Mouse (Mus musculus) ES-Bruce4 (cell line): Measurements from ENCODE around the gene Sema5a. TPM values are rescaled to one million over a fixed set of nuclear protein-coding genes. Genes with fewer than 3 reads are reported as not detected.

Source experiments
- H3K27ac ChIP-seq: 2 replicates; pipeline ENCODE4 v1.5.1; 2012; ENCODE audit warnings: low read length, inconsistent platforms; ENCODE audit not compliant: insufficient read depth
- H3K27me3 ChIP-seq: 2 replicates; pipeline ENCODE4 v1.6.1; 2012; ENCODE audit warnings: mild to moderate bottlenecking, low read length, inconsistent platforms; ENCODE audit not compliant: control insufficient read depth, poor library complexity, insufficient read depth, severe bottlenecking
- H3K36me3 ChIP-seq: 2 replicates; pipeline ENCODE4 v1.6.1; 2012; ENCODE audit warnings: inconsistent platforms, mild to moderate bottlenecking, low read length, moderate library complexity; ENCODE audit not compliant: control insufficient read depth, poor library complexity, insufficient read depth, severe bottlenecking
- H3K4me1 ChIP-seq: one replicate; pipeline ENCODE4 v1.8.1; 2011; ENCODE audit warnings: low read length; ENCODE audit not compliant: control insufficient read depth, insufficient read depth
- H3K4me3 ChIP-seq: 2 replicates; pipeline ENCODE4 v1.5.1; 2011; ENCODE audit warnings: low read depth, mild to moderate bottlenecking, low read length
- H3K9ac ChIP-seq: 2 replicates; pipeline ENCODE4 v1.6.1; 2012; ENCODE audit warnings: low read depth, mild to moderate bottlenecking, inconsistent platforms; ENCODE audit not compliant: poor library complexity, severe bottlenecking
- H3K9me3 ChIP-seq: replicated peaks from 2 replicates; pipeline ENCODE4 v1.6.1; 2012; ENCODE audit warnings: mild to moderate bottlenecking, low read length, inconsistent platforms; ENCODE audit not compliant: control insufficient read depth, poor library complexity, insufficient read depth, severe bottlenecking
- CTCF ChIP-seq: IDR thresholded peaks from one replicate; pipeline ENCODE4 v1.8.1; 2011; ENCODE audit warnings: low read depth, low read length
- EP300 ChIP-seq: IDR thresholded peaks from 2 replicates; pipeline ENCODE4 v1.6.1; 2011; ENCODE audit warnings: low read depth, low read length; ENCODE audit not compliant: insufficient read depth
- POLR2A ChIP-seq: IDR thresholded peaks from one replicate; pipeline ENCODE4 v1.8.1; 2011; ENCODE audit warnings: low read length; ENCODE audit not compliant: insufficient read depth
- polyA plus RNA-seq: library from polyadenylated mRNA; stranded (reverse); fragments of >200 nt; gene quantifications from 2 replicates; pipeline ENCODE4 v1.2.4, GENCODE M21; 2011; ENCODE audit warnings: low read depth; ENCODE audit not compliant: missing spikeins, insufficient read depth, insufficient read length

Sema5a gene
- polyA plus RNA-seq, 1 experiment: 2.8 TPM

DNA sequence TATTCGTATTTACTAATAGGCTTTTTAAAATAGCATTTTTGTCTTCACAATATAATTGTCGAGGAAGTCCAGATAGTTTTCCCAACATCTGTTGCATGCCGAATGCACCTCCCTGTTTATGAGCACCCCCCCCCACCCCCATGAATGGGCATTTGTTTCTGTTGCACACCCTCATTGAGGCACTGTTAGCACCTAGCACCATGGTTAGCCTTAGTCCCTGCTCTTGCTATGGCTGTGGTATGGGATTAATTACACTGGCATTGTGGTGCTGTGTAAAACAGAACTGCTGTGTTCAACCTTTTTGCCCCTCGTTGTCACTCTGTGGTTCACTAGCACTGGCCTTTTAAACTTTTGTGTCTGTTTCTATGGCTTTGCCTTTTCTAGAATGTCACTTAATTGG, 56.4 kb downstream of the Sema5a start:
- Histone ChIP-seq H3K4me3 (no peak overlapping the region), H3K27me3 (no peaks in the 10 kb centered on the region), H3K4me1 (no peaks in the 10 kb centered on the region), H3K27ac (no peak overlapping the region), H3K9me3 (no peaks in the 10 kb centered on the region), H3K36me3 (no peaks in the 10 kb centered on the region), H3K9ac (no peak overlapping the region)
- TF ChIP-seq EP300 (no peak), CTCF (no peak), POLR2A (no peak)

DNA sequence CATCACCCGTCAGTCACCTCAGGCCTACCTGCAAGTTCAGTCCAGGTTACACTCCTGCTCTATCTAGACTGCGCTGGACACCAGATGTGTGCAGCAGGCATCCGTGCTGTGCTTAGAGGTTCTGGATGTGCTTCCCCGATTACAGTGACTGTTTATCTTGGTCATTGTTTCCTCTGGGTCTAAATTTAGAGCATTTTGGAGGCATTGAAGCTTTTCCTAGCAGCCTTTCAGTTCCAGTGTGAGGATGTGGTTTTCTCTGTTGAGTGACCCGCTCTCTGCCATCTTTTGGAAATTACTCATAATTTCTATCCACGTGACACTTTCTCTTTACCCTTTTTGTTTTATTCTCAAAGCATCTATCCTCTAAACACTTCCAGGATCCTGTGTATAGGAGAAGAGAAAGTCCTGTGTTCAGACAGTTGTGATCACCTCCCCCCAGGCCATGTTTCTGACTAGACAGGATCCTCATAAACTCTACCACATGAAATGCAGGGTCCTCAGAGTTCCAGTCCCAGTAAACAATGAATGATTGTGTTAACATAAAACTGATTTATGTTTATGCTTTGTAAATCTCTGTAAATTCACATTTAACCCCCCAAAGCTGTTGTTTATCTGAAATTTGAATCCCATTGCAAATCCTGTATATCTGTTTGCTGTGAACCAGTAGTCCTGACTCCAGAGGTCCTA, 62.1 kb downstream of the Sema5a start:
- Histone ChIP-seq H3K36me3 (no peaks in the 10 kb centered on the region), H3K4me3 (no peak overlapping the region), H3K4me1 (no peaks in the 10 kb centered on the region), H3K9me3 (no peaks in the 10 kb centered on the region), H3K9ac (no peak overlapping the region), H3K27ac (no peak overlapping the region), H3K27me3 (no peaks in the 10 kb centered on the region)
- TF ChIP-seq EP300 (no peak), POLR2A (no peak), CTCF (no peak)

DNA sequence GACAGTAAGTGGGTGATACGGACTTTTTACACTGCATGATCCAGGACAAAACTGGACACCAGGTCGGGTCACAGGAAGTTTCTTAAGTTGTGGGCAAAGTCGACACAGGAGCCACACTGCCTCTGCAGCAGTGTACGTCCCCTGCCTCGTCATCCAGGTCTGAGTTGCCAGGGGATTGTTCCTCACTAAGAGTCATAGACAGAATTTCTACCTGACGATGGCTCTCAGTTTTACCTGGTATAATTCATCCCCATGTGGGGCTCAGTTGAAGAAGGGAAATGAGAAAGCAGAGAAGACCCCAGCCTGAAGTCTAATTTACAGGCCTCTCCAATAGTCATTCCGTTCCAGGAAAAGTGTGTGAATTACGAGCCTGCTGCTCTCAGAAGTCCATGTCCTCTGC, 66.2 kb downstream of the Sema5a start:
- Histone ChIP-seq H3K9me3 (no peaks in the 10 kb centered on the region), H3K9ac (no peak overlapping the region), H3K36me3 (no peaks in the 10 kb centered on the region), H3K27me3 (no peaks in the 10 kb centered on the region), H3K27ac (no peak overlapping the region), H3K4me1 (no peaks in the 10 kb centered on the region), H3K4me3 (no peak overlapping the region)
- no peak for TF ChIP-seq POLR2A
- TF ChIP-seq EP300: no peak
- no peak for TF ChIP-seq CTCF

DNA sequence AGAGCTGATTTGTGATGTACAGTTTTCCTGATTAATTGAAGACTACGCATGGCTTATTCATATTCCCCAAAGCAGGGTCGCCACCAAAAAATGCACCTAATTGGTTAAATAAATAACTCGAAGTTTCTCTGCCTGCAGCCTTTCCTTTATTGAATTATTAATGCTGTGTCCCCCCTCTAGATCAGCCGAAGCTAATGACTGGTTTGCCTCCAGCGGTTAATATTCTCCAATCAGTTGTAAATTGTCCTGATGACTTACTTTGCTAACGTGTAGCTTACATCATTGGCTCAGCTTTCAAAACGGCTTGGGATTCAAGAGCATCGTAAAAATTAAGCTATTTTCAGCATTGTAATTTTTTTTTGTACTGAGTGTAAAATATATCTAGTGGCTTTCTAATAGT, 66.7 kb downstream of the Sema5a start:
- H3K4me3 ChIP-seq: no peak overlapping the region
- no peaks in the 10 kb centered on the region for H3K4me1 ChIP-seq
- H3K9ac ChIP-seq: no peak overlapping the region
- TF ChIP-seq EP300: no peak
- no peak for TF ChIP-seq CTCF
- TF ChIP-seq POLR2A: no peak
- no peaks in the 10 kb centered on the region for H3K27me3 ChIP-seq
- no peaks in the 10 kb centered on the region for H3K36me3 ChIP-seq
- H3K27ac ChIP-seq: no peak overlapping the region
- H3K9me3 ChIP-seq: no peaks in the 10 kb centered on the region

DNA sequence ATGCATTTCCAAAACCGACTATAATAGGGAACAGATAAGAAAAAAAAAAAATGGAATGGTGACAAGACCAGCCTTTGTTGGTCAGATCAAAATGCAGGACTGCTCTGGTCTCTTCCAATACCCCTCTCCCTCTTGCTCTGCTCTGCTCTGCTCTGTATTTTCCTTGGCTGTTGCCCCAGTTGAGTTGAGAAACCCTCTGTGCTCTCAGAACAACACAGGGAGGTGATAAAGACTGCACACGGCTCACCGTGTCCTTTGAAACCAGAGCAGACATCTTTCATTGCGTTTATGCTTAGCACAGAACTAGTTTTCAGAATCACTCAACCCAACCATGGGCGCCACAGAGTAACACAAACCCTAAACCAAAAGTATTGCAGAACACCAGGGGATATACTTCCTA, 72.5 kb downstream of the Sema5a start:
- Histone ChIP-seq H3K9me3 (no peaks in the 10 kb centered on the region), H3K36me3 (no peaks in the 10 kb centered on the region)
- TF ChIP-seq EP300 (no peak), CTCF (no peak), POLR2A (no peak)

DNA sequence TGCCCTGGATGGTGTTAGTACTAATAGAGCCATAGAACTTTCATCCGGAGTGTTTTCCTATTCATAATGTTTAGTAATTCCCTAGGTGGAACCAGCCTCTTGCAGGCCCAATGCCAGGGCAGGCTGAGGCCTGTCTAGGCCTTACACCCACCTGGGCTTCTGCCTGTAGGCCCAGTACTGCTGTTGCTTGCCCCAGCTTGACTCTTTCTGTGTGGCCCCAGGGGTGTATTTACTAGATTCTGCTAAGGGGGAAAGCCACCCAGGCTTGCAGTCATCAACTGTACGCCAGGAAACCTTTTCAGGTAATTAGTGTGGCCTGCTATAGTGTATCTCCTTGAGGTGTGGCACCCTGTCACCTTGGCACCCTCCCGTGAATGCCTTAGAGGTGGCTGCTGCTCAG, 76.1 kb downstream of the Sema5a start:
- no peak overlapping the region for H3K27ac ChIP-seq
- H3K36me3 ChIP-seq: no peaks in the 10 kb centered on the region
- H3K27me3 ChIP-seq: no peaks in the 10 kb centered on the region
- H3K9ac ChIP-seq: no peak overlapping the region
- H3K9me3 ChIP-seq: no peaks in the 10 kb centered on the region
- no peak for TF ChIP-seq POLR2A
- TF ChIP-seq CTCF: no peak
- TF ChIP-seq EP300: no peak
- H3K4me3 ChIP-seq: no peak overlapping the region
- H3K4me1 ChIP-seq: no peaks in the 10 kb centered on the region

More for the DNA sequence above, 72.5 kb downstream of the Sema5a start:
- Histone ChIP-seq H3K4me3 (no peak overlapping the region), H3K27me3 (no peaks in the 10 kb centered on the region), H3K27ac (no peak overlapping the region), H3K4me1 (no peaks in the 10 kb centered on the region), H3K9ac (no peak overlapping the region)
